Mouse (Mus musculus) monocyte, adult 2 months (primary cell): ENCODE data around the gene Crp.

ENCODE experiments used
- DNase-seq, 2 experiments: peaks; one replicate each; pipeline ENCODE4 v3.0.0; 2022; ENCODE audit warnings: low spot score in 2 of 2, low read depth in 1 of 2

The Crp gene

DNA sequence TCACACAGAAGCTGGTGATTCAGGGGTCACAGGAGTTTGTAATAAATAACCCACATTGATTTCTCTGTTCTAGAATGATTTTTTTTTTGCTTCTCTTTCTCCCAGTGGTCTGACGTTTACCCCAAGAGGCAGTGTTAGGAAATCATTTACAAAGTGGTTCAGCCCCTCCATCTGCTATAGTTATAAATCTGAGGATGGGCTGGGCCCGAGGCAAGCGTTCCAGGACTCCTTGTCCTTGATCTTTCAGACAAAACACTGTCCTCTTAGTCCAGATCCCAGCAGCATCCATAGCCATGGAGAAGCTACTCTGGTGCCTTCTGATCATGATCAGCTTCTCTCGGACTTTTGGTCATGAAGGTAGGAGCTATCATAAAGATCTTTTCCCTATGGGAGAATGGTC, at the start of gene Crp:
Gene Crp (plus strand): TSS at position 212 of the 400 bp plus-strand sequence.
- DNase-seq, result no peak

- DNase-seq, result no peak
Measured at GRCm38 (mm10) chr1:172649396-172649795, 48.5 kb upstream of the Crp start.

DNA sequence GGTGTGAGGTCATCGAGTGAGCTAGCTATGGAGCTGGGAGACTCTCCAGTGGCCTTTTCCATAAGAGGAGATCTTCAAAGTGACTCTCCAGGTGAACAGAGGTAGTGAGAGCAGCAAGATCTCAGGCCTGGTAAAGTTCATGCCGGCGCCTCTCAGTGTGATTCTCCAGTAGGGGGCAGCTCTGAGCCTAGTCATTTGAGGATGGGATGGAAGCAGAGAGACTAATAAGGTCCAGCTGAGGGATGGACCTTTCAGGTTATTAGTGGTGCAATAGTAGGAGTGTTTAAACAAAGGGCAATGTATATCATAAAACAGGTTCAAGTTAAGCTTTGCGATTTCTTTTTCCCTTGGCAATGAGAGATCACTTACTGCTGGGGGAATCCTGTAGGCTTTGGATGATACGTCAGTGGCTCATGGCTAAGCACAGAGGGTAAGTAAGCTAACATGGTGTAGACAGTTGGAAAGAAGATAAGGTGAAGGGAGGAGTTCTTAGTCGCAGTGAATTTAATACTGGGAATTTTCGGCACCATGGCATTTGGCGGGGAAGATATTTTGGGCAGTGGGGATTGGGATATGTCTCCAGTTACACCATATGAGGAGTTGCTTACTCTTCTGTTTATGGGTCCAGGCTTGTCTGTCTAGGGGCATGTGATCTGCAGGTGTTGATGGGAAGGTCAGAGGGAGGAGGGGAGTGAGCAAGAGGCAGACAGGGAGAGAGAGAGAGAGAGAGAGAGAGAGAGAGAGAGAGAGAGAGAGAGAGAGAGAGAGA, 47.2 kb upstream of the Crp start:
- no peak for DNase-seq

GRCm38 (mm10) chr1:172651288-172651987, 46.4 kb upstream of the Crp start:
- DNase-seq, result no peak

- DNase-seq, result no peak
Measured at GRCm38 (mm10) chr1:172652040-172652662, 45.7 kb upstream of the Crp start.

DNA sequence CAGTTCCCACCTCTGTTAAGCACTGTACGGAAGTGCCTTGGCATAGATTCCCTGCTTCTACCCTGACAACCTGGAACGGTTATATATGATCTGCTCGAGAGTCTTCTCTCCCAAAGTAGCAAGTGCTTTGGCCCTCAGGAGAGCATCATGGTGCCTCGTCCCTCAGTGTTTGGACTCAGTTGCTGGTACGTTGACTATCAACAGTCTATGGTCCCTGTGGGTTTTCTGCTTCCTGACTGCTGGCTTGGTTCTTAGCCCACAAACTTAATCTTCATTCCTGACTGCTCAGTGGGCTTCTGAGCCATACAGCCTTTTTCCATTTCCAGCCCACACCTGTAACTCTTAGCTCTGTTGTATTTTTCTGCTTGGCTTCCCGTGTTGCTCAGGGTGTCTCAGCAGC, 44.0 kb upstream of the Crp start:
- DNase-seq, result no peak

DNA sequence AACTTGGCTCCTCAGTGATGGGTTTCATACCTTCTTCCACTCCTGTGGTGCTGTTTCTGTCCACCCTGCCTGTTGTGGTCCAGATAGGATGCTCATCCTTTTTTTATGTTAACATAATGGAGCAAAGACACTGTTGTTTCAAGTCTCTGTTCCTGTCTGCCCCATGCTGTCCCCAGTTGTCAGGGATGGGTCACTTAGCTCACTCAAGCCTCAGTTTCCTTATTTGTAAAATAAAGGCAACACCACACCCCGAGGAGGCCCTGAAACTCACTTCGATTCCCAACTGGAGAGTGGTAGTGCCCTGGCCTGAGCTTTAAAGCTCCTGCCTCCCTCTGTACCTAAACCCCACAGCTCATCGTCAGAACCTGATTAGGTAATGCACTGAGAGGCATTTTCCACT, 40.6 kb upstream of the Crp start:
- DNase-seq, result no peak

- no peak for DNase-seq
Measured at GRCm38 (mm10) chr1:172659688-172660087, 38.2 kb upstream of the Crp start.

- no peak for DNase-seq
Measured at GRCm38 (mm10) chr1:172665457-172665856, 32.4 kb upstream of the Crp start.

DNA sequence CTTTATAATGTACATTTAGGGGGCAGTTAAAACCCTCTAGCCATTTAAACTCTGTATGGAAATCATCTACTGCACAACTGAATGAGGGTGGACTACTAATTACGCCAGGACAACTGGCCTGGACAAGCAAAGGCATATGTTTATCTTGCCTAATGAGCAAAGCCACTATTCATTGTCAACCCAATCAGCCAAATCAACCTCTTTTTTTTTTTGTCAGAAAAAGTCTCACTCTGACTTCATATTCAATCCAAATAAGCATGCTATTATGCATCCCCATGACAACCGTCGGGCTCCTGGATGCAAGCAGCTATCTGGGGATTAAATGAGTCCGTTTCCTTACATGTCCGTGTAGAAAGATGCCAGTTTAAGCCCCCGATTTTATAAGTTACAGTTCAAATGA, 30.3 kb upstream of the Crp start:
- no peak for DNase-seq

DNA sequence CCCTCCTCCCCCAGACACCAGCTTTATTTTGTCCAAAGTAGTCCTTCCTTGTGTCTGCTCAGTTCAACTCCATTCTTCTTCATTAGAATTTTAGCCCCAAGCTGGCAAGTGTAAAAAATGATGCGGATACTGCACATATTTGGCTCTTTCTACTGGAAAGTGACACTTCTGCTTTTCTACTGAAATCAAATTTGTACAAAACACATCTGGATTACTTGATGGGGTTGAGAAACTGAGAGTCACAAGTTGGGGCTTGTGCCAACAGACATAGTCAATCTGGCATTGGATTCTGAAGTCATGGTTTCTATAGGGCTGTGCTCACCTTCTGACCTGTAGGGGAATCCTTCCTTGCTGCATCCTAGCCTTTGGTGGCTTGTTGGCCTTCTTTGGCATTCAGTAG, 27.1 kb upstream of the Crp start:
- DNase-seq, result no peak

GRCm38 (mm10) chr1:172680742-172681141, 17.1 kb upstream of the Crp start:
- no peak for DNase-seq

DNA sequence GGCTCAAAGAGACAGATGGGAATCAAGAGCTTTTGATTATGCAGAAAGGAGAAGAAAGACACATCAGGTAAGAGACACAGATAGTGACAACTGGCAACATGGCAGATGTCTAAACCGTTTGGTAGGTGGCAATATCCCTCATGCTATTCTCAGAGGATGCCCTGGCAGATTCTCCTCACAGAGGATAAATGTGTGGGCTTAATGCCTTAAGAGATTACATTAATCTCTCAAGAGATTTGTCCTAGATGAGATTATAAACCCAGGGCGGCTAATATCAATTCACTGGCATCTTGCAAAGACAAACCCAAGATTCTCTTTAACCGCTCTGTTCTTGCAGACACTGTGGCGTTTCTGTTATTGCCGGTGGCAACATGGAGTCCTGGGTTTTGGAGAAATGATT, 14.3 kb upstream of the Crp start:
- DNase-seq, result no peak

GRCm38 (mm10) chr1:172683957-172684356, 13.9 kb upstream of the Crp start:
- DNase-seq, result no peak

GRCm38 (mm10) chr1:172685178-172685577, 12.7 kb upstream of the Crp start:
- no peak for DNase-seq

GRCm38 (mm10) chr1:172697422-172697821, 433 bp upstream of the Crp start:
- no peak for DNase-seq

DNA sequence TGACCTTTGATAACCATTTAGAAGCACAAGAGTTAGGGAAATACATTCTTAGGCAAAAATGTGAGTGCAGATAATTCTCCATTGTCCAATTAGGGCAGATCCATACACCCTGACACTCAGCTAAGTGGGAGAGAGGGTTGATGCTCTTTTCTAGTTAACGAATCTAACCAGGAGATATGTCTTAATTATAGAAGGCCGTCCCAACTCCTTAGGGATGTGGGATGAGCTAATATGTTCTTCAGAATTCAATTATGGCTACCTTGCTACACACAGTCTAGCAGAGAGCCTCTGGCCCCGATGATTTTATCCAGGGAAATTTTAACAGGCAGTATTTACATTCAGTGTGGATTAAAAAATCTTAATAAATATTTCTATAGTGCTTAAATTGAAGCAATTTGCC, 3.0 kb downstream of the Crp start:
- no peak for DNase-seq

GRCm38 (mm10) chr1:172701381-172701780, 3.5 kb downstream of the Crp start:
- DNase-seq, result no peak

DNA sequence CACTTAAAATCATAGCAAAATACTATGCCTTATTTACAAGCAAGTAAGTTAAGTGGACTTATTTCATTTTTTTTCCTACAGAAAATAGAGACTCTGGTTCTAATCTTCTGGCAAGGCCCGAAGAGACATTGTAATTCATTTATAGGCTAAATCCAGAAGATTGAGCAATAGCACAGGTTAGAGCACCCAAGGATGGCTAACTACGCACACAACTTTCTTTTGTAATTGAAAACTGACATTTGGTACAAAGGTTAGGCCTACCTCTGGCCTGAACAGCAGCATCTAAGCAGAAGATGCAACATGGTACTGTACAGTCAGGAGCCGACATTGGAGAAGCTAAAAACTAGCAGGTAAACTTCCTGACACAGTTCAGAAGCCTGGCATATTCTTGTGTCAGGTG, 4.0 kb downstream of the Crp start:
- DNase-seq, result no peak

DNA sequence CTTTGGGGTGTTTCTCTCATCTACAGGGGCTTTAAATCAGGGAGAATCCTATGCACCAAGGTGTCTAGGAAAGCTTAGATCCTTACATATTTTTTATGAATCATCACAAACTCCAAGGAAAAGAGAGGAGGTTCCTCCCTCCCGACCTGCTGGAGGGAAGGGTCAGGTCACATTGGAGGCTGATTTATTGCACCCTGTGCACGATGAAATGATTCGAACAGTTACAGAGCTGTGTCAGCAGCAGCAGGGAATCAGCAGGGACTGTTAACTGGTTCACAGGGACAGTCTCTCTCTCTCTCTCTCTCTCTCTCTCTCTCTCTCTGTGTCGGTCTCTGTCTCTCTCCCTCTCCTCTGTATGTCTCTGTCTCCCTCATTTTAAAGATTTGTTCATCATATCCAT, 6.9 kb downstream of the Crp start:
- no peak for DNase-seq

- no peak for DNase-seq
Measured at GRCm38 (mm10) chr1:172706243-172706642, 8.4 kb downstream of the Crp start.

DNA sequence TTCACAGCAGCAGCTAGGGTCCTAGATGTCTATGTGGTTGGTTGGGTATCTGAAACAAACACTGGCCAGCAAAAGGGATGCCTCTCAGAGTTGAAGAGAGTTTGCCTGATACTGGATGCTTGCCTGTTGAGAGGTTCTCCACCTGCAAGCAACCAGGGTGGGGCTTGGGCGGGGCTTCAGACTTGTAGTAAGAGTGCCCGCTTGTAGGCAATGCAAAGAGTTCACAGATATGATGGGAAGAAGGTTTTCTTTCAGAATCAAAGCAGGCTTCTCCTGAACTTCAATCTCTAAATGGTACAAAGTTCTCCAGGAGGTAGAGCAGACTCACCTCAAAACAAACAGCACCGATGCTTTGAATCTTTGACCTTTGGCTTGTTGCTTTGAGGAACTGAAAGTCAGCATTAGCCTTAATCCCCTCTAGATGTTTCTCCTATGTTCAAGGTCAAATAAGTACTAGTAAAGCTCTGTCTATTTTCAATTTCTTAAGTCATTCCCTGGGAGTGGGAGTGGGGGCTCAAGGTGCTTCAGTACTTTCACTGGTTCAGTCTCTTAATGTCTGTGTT, 12.0 kb downstream of the Crp start:
- DNase-seq, result no peak
